Mouse (Mus musculus): ENCODE measurements at regions not wholly inside any gene's neighbourhood (a gene's known extent, or its start where the extent isn't known, plus 50 kb on each side); places are given as distances from the start of the nearest gene placed in this dataset.
A peak's percentile ranks its signal among the peaks of the same experiment; 100 is the strongest.

DNA sequence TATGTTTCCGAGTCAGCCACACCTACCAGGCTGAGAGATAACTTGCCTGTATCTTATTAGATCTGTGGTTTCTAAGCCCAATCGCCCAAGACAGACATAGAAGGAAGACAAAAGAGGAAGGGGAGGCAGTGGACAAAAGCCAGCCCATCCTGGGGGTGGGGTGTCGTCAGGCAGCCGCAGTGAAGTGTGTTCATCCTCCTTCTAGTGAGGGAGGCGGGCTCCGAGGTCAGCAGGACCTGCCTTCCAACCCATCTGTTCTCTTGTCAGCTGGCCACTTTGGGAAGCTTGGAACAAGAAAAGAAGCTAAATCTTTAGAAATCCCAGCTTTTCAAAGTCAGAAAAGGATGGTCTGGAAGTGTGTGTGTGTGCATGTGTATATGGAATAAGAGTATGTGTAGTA lies 228.7 kb upstream of the Kazn start:
- Histone ChIP-seq H3K9me3 (ENCODE audit: control insufficient read depth, low read length) (no peaks in the 10 kb centered on the region), H3K36me3 (ENCODE audit: control insufficient read depth, insufficient read depth, low read length) (no peaks in the 10 kb centered on the region), H3K4me3 (ENCODE audit: low read length) (no peak overlapping the region), H3K27me3 (ENCODE audit: control insufficient read depth, insufficient read depth, low read length) (no peaks in the 10 kb centered on the region), H3K4me2 (replicated peaks; ENCODE audit: low read depth, low read length) (no peak overlapping the region), H3K27ac (ENCODE audit: low read depth, low read length) (no peak overlapping the region), H3K4me1 (ENCODE audit: control insufficient read depth, insufficient read depth, low read length) (no peaks in the 10 kb centered on the region), H3K9ac (ENCODE audit: low read depth, low read length) (no peak overlapping the region)
- no peak for ATAC-seq (ENCODE audit: low FRiP score, low TSS enrichment)
- 65% methylated on average over 6 of the region's 6 CpGs for WGBS

DNA sequence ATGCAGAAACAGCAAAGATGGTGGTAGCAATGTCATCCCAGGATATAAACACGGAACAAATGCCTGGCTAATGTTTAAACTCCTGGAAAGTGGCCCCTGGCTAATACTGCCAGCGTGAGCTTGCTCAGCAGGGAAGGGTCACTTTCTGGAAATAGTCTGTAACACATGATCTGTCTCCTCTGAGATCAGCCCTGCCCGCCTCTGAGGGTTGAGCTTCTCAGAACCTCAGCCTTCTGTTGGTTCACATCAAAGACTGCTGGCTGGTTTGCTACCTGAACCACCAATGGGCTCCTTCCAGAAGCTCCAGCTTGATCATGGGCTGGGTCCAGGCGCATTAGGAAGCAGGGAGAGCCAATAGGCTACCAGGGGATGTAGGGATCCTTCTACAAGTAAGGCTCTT lies 226.0 kb upstream of the Kazn start:
- 78% methylated on average over 4 of the region's 4 CpGs for WGBS
- Histone ChIP-seq H3K4me3 (ENCODE audit: low read length) (no peak overlapping the region), H3K9ac (ENCODE audit: low read depth, low read length) (no peak overlapping the region), H3K9me3 (ENCODE audit: control insufficient read depth, low read length) (no peaks in the 10 kb centered on the region), H3K36me3 (ENCODE audit: control insufficient read depth, insufficient read depth, low read length) (no peaks in the 10 kb centered on the region), H3K27me3 (ENCODE audit: control insufficient read depth, insufficient read depth, low read length) (no peaks in the 10 kb centered on the region), H3K4me1 (ENCODE audit: control insufficient read depth, insufficient read depth, low read length) (no peaks in the 10 kb centered on the region), H3K27ac (ENCODE audit: low read depth, low read length) (no peak overlapping the region), H3K4me2 (replicated peaks; ENCODE audit: low read depth, low read length) (no peak overlapping the region)
- ATAC-seq (ENCODE audit: low FRiP score, low TSS enrichment): no peak

- ATAC-seq (ENCODE audit: low FRiP score, low TSS enrichment): no peak
- Histone ChIP-seq H3K4me3 (ENCODE audit: low read length) (no peak overlapping the region), H3K27ac (ENCODE audit: low read depth, low read length) (no peak overlapping the region), H3K4me2 (replicated peaks; ENCODE audit: low read depth, low read length) (no peak overlapping the region), H3K9me3 (ENCODE audit: control insufficient read depth, low read length) (no peaks in the 10 kb centered on the region), H3K36me3 (ENCODE audit: control insufficient read depth, insufficient read depth, low read length) (no peaks in the 10 kb centered on the region), H3K9ac (ENCODE audit: low read depth, low read length) (no peak overlapping the region), H3K4me1 (ENCODE audit: control insufficient read depth, insufficient read depth, low read length) (no peaks in the 10 kb centered on the region), H3K27me3 (ENCODE audit: control insufficient read depth, insufficient read depth, low read length) (no peaks in the 10 kb centered on the region)
- 92% methylated on average over 6 of the region's 6 CpGs for WGBS
Measured at GRCm38 (mm10) chr4:142464066-142464465, 224.9 kb upstream of the Kazn start.

- H3K4me1 ChIP-seq (ENCODE audit: control insufficient read depth, insufficient read depth, low read length): no peaks in the 10 kb centered on the region
- no peak for ATAC-seq (ENCODE audit: low FRiP score, low TSS enrichment)
- H3K4me3 ChIP-seq (ENCODE audit: low read length): no peak overlapping the region
- no peak overlapping the region for H3K4me2 ChIP-seq (replicated peaks; ENCODE audit: low read depth, low read length)
- 72% methylated on average over 13 of the region's 13 CpGs for WGBS
- H3K27me3 ChIP-seq (ENCODE audit: control insufficient read depth, insufficient read depth, low read length): no peaks in the 10 kb centered on the region
- no peaks in the 10 kb centered on the region for H3K36me3 ChIP-seq (ENCODE audit: control insufficient read depth, insufficient read depth, low read length)
- no peaks in the 10 kb centered on the region for H3K9me3 ChIP-seq (ENCODE audit: control insufficient read depth, low read length)
- no peak overlapping the region for H3K27ac ChIP-seq (ENCODE audit: low read depth, low read length)
- H3K9ac ChIP-seq (ENCODE audit: low read depth, low read length): no peak overlapping the region
Measured at GRCm38 (mm10) chr4:142460468-142461086, 221.4 kb upstream of the Kazn start.

DNA sequence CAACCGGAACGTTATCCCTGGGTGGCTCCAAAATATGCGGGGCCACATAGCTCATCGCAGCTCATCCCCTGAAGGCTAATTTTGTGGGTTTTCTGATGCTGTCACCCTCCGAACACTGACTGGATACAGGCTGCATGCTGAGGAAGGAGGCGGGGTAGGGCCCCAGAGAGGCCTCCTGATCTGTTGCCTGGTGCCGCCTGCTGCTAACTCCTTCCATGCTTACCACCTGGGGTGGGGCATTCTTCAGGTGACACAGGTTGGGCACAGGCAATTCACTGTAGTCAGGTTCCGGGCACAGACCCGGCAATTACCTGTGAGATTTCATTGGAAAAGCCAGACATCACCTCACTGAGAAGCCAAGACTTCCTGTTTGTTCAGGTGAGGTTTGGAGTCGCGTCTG lies 213.4 kb upstream of the Kazn start:
- Histone ChIP-seq H3K4me3 (ENCODE audit: low read length) (no peak overlapping the region), H3K27ac (ENCODE audit: low read depth, low read length) (no peak overlapping the region), H3K4me1 (ENCODE audit: control insufficient read depth, insufficient read depth, low read length) (peaks cover 9% of the 10 kb centered on the region; the same call in 1 of the 2 replicates), H3K4me2 (replicated peaks; ENCODE audit: low read depth, low read length) (no peak overlapping the region), H3K36me3 (ENCODE audit: control insufficient read depth, insufficient read depth, low read length) (no peaks in the 10 kb centered on the region), H3K9ac (ENCODE audit: low read depth, low read length) (no peak overlapping the region), H3K9me3 (ENCODE audit: control insufficient read depth, low read length) (no peaks in the 10 kb centered on the region), H3K27me3 (ENCODE audit: control insufficient read depth, insufficient read depth, low read length) (peaks cover 2% of the 10 kb centered on the region; the same call in 1 of the 2 replicates)
- WGBS: 39% methylated on average over 11 of the region's 11 CpGs
- ATAC-seq (ENCODE audit: low FRiP score, low TSS enrichment): no peak

DNA sequence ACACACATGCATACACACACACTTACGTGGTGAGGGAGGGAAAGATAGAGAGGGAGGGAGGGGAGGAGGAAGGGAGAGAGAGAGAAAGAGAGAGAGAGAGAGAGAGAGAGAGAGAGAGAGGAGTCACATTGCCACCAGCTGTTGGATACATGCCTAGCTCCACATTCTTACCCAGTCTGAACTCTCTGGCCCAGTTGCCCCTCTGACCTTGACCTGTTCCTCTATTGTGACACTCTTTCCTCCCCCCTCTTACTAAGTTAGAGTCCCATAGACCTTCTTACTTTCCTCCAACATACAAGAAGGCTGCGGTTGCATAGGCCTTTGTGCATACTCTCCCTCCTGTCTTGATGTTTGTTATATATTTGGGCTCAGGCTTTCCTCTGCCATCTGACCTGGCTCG lies 211.7 kb upstream of the Kazn start:
- Histone ChIP-seq H3K4me1 (ENCODE audit: control insufficient read depth, insufficient read depth, low read length) (peaks cover 11% of the 10 kb centered on the region; the same call in 1 of the 2 replicates), H3K27me3 (ENCODE audit: control insufficient read depth, insufficient read depth, low read length) (peaks cover 2% of the 10 kb centered on the region; the same call in 1 of the 2 replicates), H3K4me3 (ENCODE audit: low read length) (no peak overlapping the region), H3K36me3 (ENCODE audit: control insufficient read depth, insufficient read depth, low read length) (no peaks in the 10 kb centered on the region), H3K9me3 (ENCODE audit: control insufficient read depth, low read length) (no peaks in the 10 kb centered on the region), H3K4me2 (replicated peaks; ENCODE audit: low read depth, low read length) (no peak overlapping the region), H3K27ac (ENCODE audit: low read depth, low read length) (no peak overlapping the region), H3K9ac (ENCODE audit: low read depth, low read length) (no peak overlapping the region)
- ATAC-seq (ENCODE audit: low FRiP score, low TSS enrichment): no peak
- 87% methylated on average over 3 of the region's 3 CpGs for WGBS

DNA sequence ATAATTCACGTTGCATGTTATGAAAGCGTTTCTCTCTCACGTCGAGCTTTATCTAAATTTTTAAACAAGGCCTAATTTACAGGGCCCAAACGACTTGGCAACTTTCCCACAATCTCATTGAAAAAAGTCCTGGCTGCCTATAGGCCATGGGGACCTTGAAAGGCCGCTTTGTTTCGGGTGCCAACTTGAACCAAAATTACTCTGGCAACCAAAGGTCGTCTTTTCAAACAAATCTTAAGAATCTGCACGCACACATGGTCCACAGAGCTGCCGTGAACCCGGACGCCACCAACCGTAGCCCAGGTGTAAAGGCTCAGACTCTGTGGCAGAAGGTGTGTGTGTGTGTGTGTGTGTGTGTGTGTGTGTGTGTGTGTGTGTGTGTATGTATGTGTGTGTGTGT lies 210.5 kb upstream of the Kazn start:
- H3K27ac ChIP-seq (ENCODE audit: low read depth, low read length): no peak overlapping the region
- ATAC-seq (ENCODE audit: low FRiP score, low TSS enrichment): no peak
- H3K27me3 ChIP-seq (ENCODE audit: control insufficient read depth, insufficient read depth, low read length): peaks cover 2% of the 10 kb centered on the region; the same call in 1 of the 2 replicates
- H3K36me3 ChIP-seq (ENCODE audit: control insufficient read depth, insufficient read depth, low read length): no peaks in the 10 kb centered on the region
- H3K4me2 ChIP-seq (replicated peaks; ENCODE audit: low read depth, low read length): no peak overlapping the region
- 57% methylated on average over 13 of the region's 13 CpGs for WGBS
- no peak overlapping the region for H3K4me3 ChIP-seq (ENCODE audit: low read length)
- H3K4me1 ChIP-seq (ENCODE audit: control insufficient read depth, insufficient read depth, low read length): peaks cover 11% of the 10 kb centered on the region; the same call in 1 of the 2 replicates
- no peak overlapping the region for H3K9ac ChIP-seq (ENCODE audit: low read depth, low read length)
- no peaks in the 10 kb centered on the region for H3K9me3 ChIP-seq (ENCODE audit: control insufficient read depth, low read length)

- 72% methylated on average over 14 of the region's 14 CpGs for WGBS
Measured at GRCm38 (mm10) chr4:142449198-142449702, 210.0 kb upstream of the Kazn start.

GRCm38 (mm10) chr4:142447529-142447928 lies 208.3 kb upstream of the Kazn start:
- no peak overlapping the region for H3K4me3 ChIP-seq (ENCODE audit: low read length)
- H3K27me3 ChIP-seq (ENCODE audit: control insufficient read depth, insufficient read depth, low read length): no peaks in the 10 kb centered on the region; the same call in 1 of the 2 replicates
- no peak overlapping the region for H3K27ac ChIP-seq (ENCODE audit: low read depth, low read length)
- H3K4me1 ChIP-seq (ENCODE audit: control insufficient read depth, insufficient read depth, low read length): peaks cover 11% of the 10 kb centered on the region; the same call in 1 of the 2 replicates
- H3K9me3 ChIP-seq (ENCODE audit: control insufficient read depth, low read length): no peaks in the 10 kb centered on the region
- ATAC-seq (ENCODE audit: low FRiP score, low TSS enrichment): peak; percentile 88
- H3K4me2 ChIP-seq (replicated peaks; ENCODE audit: low read depth, low read length): no peak overlapping the region
- no peaks in the 10 kb centered on the region for H3K36me3 ChIP-seq (ENCODE audit: control insufficient read depth, insufficient read depth, low read length)
- no peak overlapping the region for H3K9ac ChIP-seq (ENCODE audit: low read depth, low read length)
- 44% methylated on average over 7 of the region's 7 CpGs for WGBS

More at GRCm38 (mm10) chr4:142449198-142449702, 210.0 kb upstream of the Kazn start:
- ATAC-seq (ENCODE audit: low FRiP score, low TSS enrichment): no peak
- H3K36me3 ChIP-seq (ENCODE audit: control insufficient read depth, insufficient read depth, low read length): no peaks in the 10 kb centered on the region
- H3K4me3 ChIP-seq (ENCODE audit: low read length): no peak overlapping the region
- no peak overlapping the region for H3K9ac ChIP-seq (ENCODE audit: low read depth, low read length)
- peaks cover 11% of the 10 kb centered on the region; the same call in 1 of the 2 replicates for H3K4me1 ChIP-seq (ENCODE audit: control insufficient read depth, insufficient read depth, low read length)
- H3K27me3 ChIP-seq (ENCODE audit: control insufficient read depth, insufficient read depth, low read length): peaks cover 2% of the 10 kb centered on the region; the same call in 1 of the 2 replicates
- peak overlapping the region; percentile 53; the same call in 1 of the 2 replicates for H3K27ac ChIP-seq (ENCODE audit: low read depth, low read length)
- no peaks in the 10 kb centered on the region for H3K9me3 ChIP-seq (ENCODE audit: control insufficient read depth, low read length)
- H3K4me2 ChIP-seq (replicated peaks; ENCODE audit: low read depth, low read length): no peak overlapping the region

Data from kidney, embryonic 14.5 days (tissue).